In the genomic region with DNA sequence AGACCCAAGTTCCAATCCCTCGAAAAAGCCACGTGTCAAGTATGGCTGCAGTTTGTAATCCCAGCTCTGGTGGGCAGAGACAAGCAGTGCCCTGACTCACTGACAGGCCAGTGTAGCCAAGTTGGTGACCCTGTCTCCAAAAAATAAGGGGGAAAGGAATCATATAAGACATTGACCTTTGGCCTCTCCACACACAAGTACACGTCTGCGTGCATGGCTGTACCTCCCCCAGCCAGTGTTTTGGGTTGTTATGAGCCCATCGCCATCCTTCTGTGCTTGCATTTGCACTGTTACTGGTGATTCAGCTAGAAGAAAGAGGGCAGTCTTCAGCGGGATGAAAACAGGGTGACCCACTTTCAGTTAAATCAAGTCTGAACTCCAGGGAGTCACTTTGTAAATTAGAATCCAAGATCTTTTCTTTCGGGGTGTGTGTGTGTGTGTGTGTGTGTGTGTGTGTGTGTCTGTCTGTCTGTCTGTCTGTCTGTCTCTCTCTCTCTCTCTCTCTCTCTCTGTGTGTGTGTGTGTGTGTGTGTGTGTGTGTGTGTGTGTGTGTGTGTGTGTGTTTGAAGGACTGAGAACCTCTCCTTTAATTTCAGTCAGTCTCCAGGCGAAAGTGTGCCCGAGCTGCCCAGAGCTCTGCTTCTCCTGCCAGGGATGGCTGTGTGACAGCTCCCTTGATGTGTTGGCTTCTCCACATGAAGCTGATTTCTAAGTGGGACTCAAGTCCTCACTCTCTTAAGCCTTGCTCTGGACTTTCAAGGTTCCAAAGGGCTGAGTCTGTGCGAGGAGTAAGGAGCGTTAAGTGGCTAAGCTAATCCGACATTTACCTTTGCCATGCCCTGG, we compare ENCODE assay signal across 13 mouse cellular contexts. TPM values are rescaled to one million over a fixed set of nuclear protein-coding genes. Genes with fewer than 3 reads are reported as not detected.
DNase-seq lines count a peak whose midpoint lies in the region; ATAC-seq and TF ChIP-seq lines count a peak whose summit lies in the region.
"Had no signal": no experiment of that assay in that cellular context is flagged by ENCODE, and none has a peak within 500 bp of the region (broad histone marks: within the 10 kb centered on the region; RNA-seq: fewer than 3 reads in every experiment).

No protein-coding gene starts in this region.

- no peak; the same call in 1 of the 2 replicates for TF ChIP-seq CTCF in left cerebral cortex, adult 2 months (IDR thresholded peaks at IDR 0.05)
- no peak for TF ChIP-seq CTCF in cortical plate, adult 2 months (IDR thresholded peaks at IDR 0.05; ENCODE audit: extremely low read depth, insufficient read depth, low read length)

- peak overlapping the region; percentile 26; the same call in 1 of the 2 replicates for H3K4me2 ChIP-seq in hindbrain, embryonic 11.5 days (replicated peaks; ENCODE audit: low read depth, low read length)
- H3K4me2 ChIP-seq in neural tube, embryonic 12.5 days (replicated peaks), result peak overlapping the region; percentile 65
- H3K4me2 ChIP-seq in intestine, embryonic 16.5 days (ENCODE audit: low read depth, low read length), result no peak overlapping the region
- H3K4me2 ChIP-seq: intestine, embryonic 15.5 days had no signal

- DNase-seq in left cerebral cortex, adult 2 months (ENCODE audit: extremely low spot score in 1 of 2, low spot score in 2 of 2), result no peak
- DNase-seq in left cerebral cortex, adult 18-20 months (ENCODE audit: low spot score in 2 of 2), result no peak
- DNase-seq in hindbrain, embryonic 11.5 days (ENCODE audit: low spot score), result no peak
- no peak for DNase-seq in thymus, postnatal 25 days
- no peak for DNase-seq in kidney, adult 9 months
- DNase-seq: heart, adult 2 months; lung, postnatal 14 days had no signal

- 50% methylated on average over 12 of the region's 12 CpGs for WGBS in hindbrain, embryonic 11.5 days
- WGBS in neural tube, embryonic 12.5 days, result 46% methylated on average over 12 of the region's 12 CpGs
- 67% methylated on average over 12 of the region's 12 CpGs for WGBS in intestine, embryonic 16.5 days

- TF ChIP-seq POLR2A in cortical plate, adult 2 months (IDR thresholded peaks at IDR 0.05; ENCODE audit: extremely low read depth, insufficient read depth, low read length), result no peak

- H3K9ac ChIP-seq in hindbrain, embryonic 11.5 days (ENCODE audit: low read depth, low read length), result peak overlapping the region; percentile 32; the same call in 1 of the 2 replicates
- H3K9ac ChIP-seq in neural tube, embryonic 12.5 days, result 0 out of 2 replicates have a peak overlapping the region, but pooled peaks have one; percentile 21
- H3K9ac ChIP-seq in intestine, embryonic 16.5 days (ENCODE audit: low read depth, low read length), result no peak overlapping the region
- H3K9ac ChIP-seq: intestine, embryonic 15.5 days had no signal

- peaks cover 26% of the 10 kb centered on the region for H3K4me1 ChIP-seq in cortical plate, adult 2 months (ENCODE audit: control insufficient read depth, insufficient read depth, low read length)
- H3K4me1 ChIP-seq in hindbrain, embryonic 11.5 days (replicated peaks; ENCODE audit: control insufficient read depth, insufficient read depth, low read length), result peaks cover 12% of the 10 kb centered on the region; the same call in 1 of the 2 replicates
- peaks cover 68% of the 10 kb centered on the region for H3K4me1 ChIP-seq in neural tube, embryonic 12.5 days
- H3K4me1 ChIP-seq in intestine, embryonic 16.5 days (ENCODE audit: control insufficient read depth, insufficient read depth, low read length), result peaks cover 12% of the 10 kb centered on the region

- H3K27ac ChIP-seq in left cerebral cortex, adult 2 months, result peak overlapping the region; percentile 45
- no peak overlapping the region for H3K27ac ChIP-seq in cortical plate, adult 2 months (ENCODE audit: insufficient read depth, low read length)
- no peak overlapping the region for H3K27ac ChIP-seq in hindbrain, embryonic 11.5 days (ENCODE audit: low read depth, low read length)
- H3K27ac ChIP-seq in neural tube, embryonic 12.5 days, result no peak overlapping the region
- H3K27ac ChIP-seq in intestine, embryonic 16.5 days (ENCODE audit: low read length), result no peak overlapping the region
- H3K27ac ChIP-seq: heart, adult 2 months; intestine, embryonic 15.5 days had no signal

- no peaks in the 10 kb centered on the region for H3K9me3 ChIP-seq in hindbrain, embryonic 11.5 days (ENCODE audit: control insufficient read depth, low read length)
- no peaks in the 10 kb centered on the region for H3K9me3 ChIP-seq in neural tube, embryonic 12.5 days
- H3K9me3 ChIP-seq in intestine, embryonic 16.5 days (ENCODE audit: control insufficient read depth, low read length), result no peaks in the 10 kb centered on the region
- H3K9me3 ChIP-seq: intestine, embryonic 15.5 days had no signal

- peak overlapping the region; percentile 68 for H3K4me3 ChIP-seq in left cerebral cortex, adult 2 months
- peak overlapping the region; percentile 2 for H3K4me3 ChIP-seq in cortical plate, adult 2 months (ENCODE audit: insufficient read depth, low read length)
- no peak overlapping the region for H3K4me3 ChIP-seq in hindbrain, embryonic 11.5 days (ENCODE audit: low read depth, low read length)
- 0 out of 2 replicates have a peak overlapping the region, but pooled peaks have one; percentile 15 for H3K4me3 ChIP-seq in neural tube, embryonic 12.5 days
- H3K4me3 ChIP-seq in intestine, embryonic 16.5 days (ENCODE audit: low read length), result no peak overlapping the region
- H3K4me3 ChIP-seq: heart, adult 2 months; intestine, embryonic 15.5 days had no signal

- intact Hi-C loops in left cerebral cortex, adult 2 months (cut with DNase I), result loop anchor here (5.0 kb wide), 1 partner anchor 40 kb away; no protein-coding TSS in a partner anchor

- no peaks in the 10 kb centered on the region for H3K36me3 ChIP-seq in hindbrain, embryonic 11.5 days (ENCODE audit: control insufficient read depth, insufficient read depth, low read length)
- H3K36me3 ChIP-seq in neural tube, embryonic 12.5 days, result peaks cover 2% of the 10 kb centered on the region; the same call in 1 of the 2 replicates
- no peaks in the 10 kb centered on the region for H3K36me3 ChIP-seq in intestine, embryonic 16.5 days (ENCODE audit: control insufficient read depth, insufficient read depth, low read length)
- H3K36me3 ChIP-seq: intestine, embryonic 15.5 days had no signal

- no peak for ATAC-seq in hindbrain, embryonic 11.5 days (ENCODE audit: low FRiP score)
- ATAC-seq in neural tube, embryonic 12.5 days (ENCODE audit: low FRiP score, low read depth), result no peak
- ATAC-seq in intestine, embryonic 16.5 days, result no peak
- ATAC-seq: intestine, embryonic 15.5 days had no signal

- no peaks in the 10 kb centered on the region for H3K27me3 ChIP-seq in hindbrain, embryonic 11.5 days (ENCODE audit: control insufficient read depth, insufficient read depth, low read length)
- H3K27me3 ChIP-seq in neural tube, embryonic 12.5 days (replicated peaks), result no peaks in the 10 kb centered on the region
- H3K27me3 ChIP-seq in intestine, embryonic 16.5 days (replicated peaks; ENCODE audit: control insufficient read depth, insufficient read depth, low read length), result no peaks in the 10 kb centered on the region
- H3K27me3 ChIP-seq: intestine, embryonic 15.5 days had no signal

RNA-seq across cellular contexts. Expression of gene Gm6525, which starts 43.4 kb away (rescaled TPM):
- not detected for total RNA-seq in left cerebral cortex, adult 2 months (2021)
- total RNA-seq in left cerebral cortex, adult 18-20 months (2021), result not detected
- polyA plus RNA-seq in cortical plate, adult 2 months (2012; rRNA removed), result not detected in 2 replicates
- 0.99 and 1.6 TPM in 2 replicates for polyA plus RNA-seq in hindbrain, embryonic 11.5 days (2014; fragmentation: Nextera tagmentation; extraction: Ambion mirVana)
- polyA plus RNA-seq in neural tube, embryonic 12.5 days (2016; fragmentation: Nextera tagmentation; extraction: Ambion mirVana), result 2.2 and 2.6 TPM in 2 replicates
- polyA plus RNA-seq in intestine, embryonic 16.5 days (2015; fragmentation: Nextera tagmentation; extraction: Ambion mirVana), result 1.2 and 1.4 TPM in 2 replicates
- total RNA-seq: heart, adult 2 months; neutrophil, adult 5-6 weeks had no signal
- polyA plus RNA-seq: heart, adult 2 months; spleen, adult 2 months had no signal

Comparison
In these comparisons a context has a peak if more than half of its experiments do, and no peak if none do; other contexts are left out.
1. H3K4me3 ChIP-seq: peak in left cerebral cortex, adult 2 months (single experiment), cortical plate, adult 2 months (single experiment) and neural tube, embryonic 12.5 days (single experiment); none in hindbrain, embryonic 11.5 days (single experiment) and intestine, embryonic 16.5 days (single experiment).